Mouse (Mus musculus) small intestine, adult 2 months (tissue): Measurements from ENCODE around the gene BC107364.

ENCODE experiments used
- CTCF ChIP-seq: fragments of 200-500 bp; IDR thresholded peaks from 2 replicates; pipeline ENCODE4 v1.5.1; 2012; ENCODE audit warnings: low read depth, mild to moderate bottlenecking, control low read depth, inconsistent platforms, low read length, moderate library complexity, mixed read lengths; ENCODE audit not compliant: insufficient replicate concordance, insufficient read length; ENCODE audit errors: extremely low read depth
- POLR2A ChIP-seq: fragments of 200-500 bp; IDR thresholded peaks from 2 replicates; pipeline ENCODE4 v1.6.1; 2012; ENCODE audit warnings: low read depth, mild to moderate bottlenecking, control low read depth, inconsistent platforms, low read length, moderate library complexity

- TF ChIP-seq POLR2A (no peak), CTCF (no peak)
Measured at GRCm38 (mm10) chr3:96480684-96481270, 28.7 kb upstream of the BC107364 start.
